Mouse (Mus musculus) frontal cortex, postnatal 14 days (tissue): ENCODE data around the gene Tirap.

ENCODE experiments used
- DNase-seq, 2 experiments: peaks; one replicate each; pipeline ENCODE4 v3.0.0; 2022; ENCODE audit warnings: low spot score in 2 of 2

Tirap gene

GRCm38 (mm10) chr9:35188700-35189099 lies 11.4 kb downstream of the Tirap start:
- peak; percentile 29 to 34 for DNase-seq

GRCm38 (mm10) chr9:35187351-35187903 lies 12.7 kb downstream of the Tirap start:
- DNase-seq = no peak

- no peak for DNase-seq
Observed at GRCm38 (mm10) chr9:35186430-35186829, 13.7 kb downstream of the Tirap start.

GRCm38 (mm10) chr9:35183359-35183758 lies 16.7 kb downstream of the Tirap start:
- DNase-seq = no peak

GRCm38 (mm10) chr9:35182832-35183231 lies 17.3 kb downstream of the Tirap start:
- DNase-seq = no peak

GRCm38 (mm10) chr9:35176124-35176659 lies 23.9 kb downstream of the Tirap start:
- DNase-seq = no peak

- DNase-seq = peak; percentile 92 to 94
Observed at GRCm38 (mm10) chr9:35175251-35176123, 24.6 kb downstream of the Tirap start, which contains the start of gene Dcps. Gene Dcps, minus strand, starts transcription at chr9:35176061.

GRCm38 (mm10) chr9:35173331-35173730 lies 26.8 kb downstream of the Tirap start:
- DNase-seq = no peak

GRCm38 (mm10) chr9:35170071-35170470 lies 30.0 kb downstream of the Tirap start:
- no peak for DNase-seq

GRCm38 (mm10) chr9:35166798-35167635 lies 33.1 kb downstream of the Tirap start:
- DNase-seq = no peak

- no peak for DNase-seq
Observed at GRCm38 (mm10) chr9:35166144-35166797, 33.8 kb downstream of the Tirap start.

GRCm38 (mm10) chr9:35164142-35164874 lies 35.8 kb downstream of the Tirap start:
- DNase-seq = no peak

GRCm38 (mm10) chr9:35163011-35163690 lies 36.9 kb downstream of the Tirap start:
- DNase-seq = no peak

GRCm38 (mm10) chr9:35161721-35162120 lies 38.4 kb downstream of the Tirap start:
- DNase-seq = no peak

GRCm38 (mm10) chr9:35160662-35161061 lies 39.4 kb downstream of the Tirap start:
- DNase-seq = no peak

GRCm38 (mm10) chr9:35158477-35158876 lies 41.6 kb downstream of the Tirap start:
- DNase-seq = no peak

- no peak for DNase-seq
Observed at GRCm38 (mm10) chr9:35156862-35157261, 43.2 kb downstream of the Tirap start.

- DNase-seq = no peak
Observed at GRCm38 (mm10) chr9:35156002-35156710, 43.9 kb downstream of the Tirap start.

- DNase-seq = no peak
Observed at GRCm38 (mm10) chr9:35152923-35153322, 47.2 kb downstream of the Tirap start.
